Mouse (Mus musculus) cerebellum, adult 2 months (tissue): ENCODE measurements around the gene Ccnd3. TPM values are rescaled to one million over a fixed set of nuclear protein-coding genes. Genes with fewer than 3 reads are reported as not detected.
A peak's percentile ranks its signal among the peaks of the same experiment; 100 is the strongest.
"Not testable (repeated sequence)": the region's sequence is repeated elsewhere in the genome, so short reads cannot be mapped to it uniquely, and the experiment has no call there.

Source experiments
- DNase-seq, 2 experiments: peaks; one replicate each; pipeline ENCODE4 v3.0.0; 2021
- H3K27ac ChIP-seq: fragments of 200-500 bp; 2 replicates; pipeline ENCODE4 v1.5.1; 2012; ENCODE audit warnings: low read length, control low read depth, inconsistent platforms; ENCODE audit not compliant: insufficient read depth
- H3K27me3 ChIP-seq: fragments of 200-500 bp; 2 replicates; pipeline ENCODE4 v1.6.1; 2012; ENCODE audit warnings: inconsistent platforms, mild to moderate bottlenecking, low read length, moderate library complexity; ENCODE audit not compliant: control insufficient read depth, insufficient read depth
- H3K4me1 ChIP-seq: fragments of 200-500 bp; 2 replicates; pipeline ENCODE4 v1.6.1; 2011; ENCODE audit warnings: low read length; ENCODE audit not compliant: control insufficient read depth, insufficient read depth
- H3K4me3 ChIP-seq: fragments of 200-500 bp; replicated peaks from 2 replicates; pipeline ENCODE3; 2011; ENCODE audit warnings: mild to moderate bottlenecking, low read depth, low read length, control low read depth; ENCODE audit not compliant: insufficient read depth
- CTCF ChIP-seq: fragments of 200-500 bp; IDR thresholded peaks from 2 replicates; pipeline ENCODE4 v1.5.1; 2011; ENCODE audit warnings: low read depth, mild to moderate bottlenecking, control low read depth, low read length, moderate library complexity, borderline replicate concordance; ENCODE audit not compliant: insufficient read depth
- POLR2A ChIP-seq: fragments of 200-500 bp; IDR thresholded peaks from 2 replicates; pipeline ENCODE4 v1.6.1; 2011; ENCODE audit warnings: low read length, control low read depth, borderline replicate concordance; ENCODE audit not compliant: insufficient read depth
- WGBS: fragments of 180-500 bp; shearing (Covaris S2); methylation state at CpG from one replicate; pipeline ENCODE4 v1.1.7; 2018; 5-methylcytosine and 5-hydroxymethylcytosine counted together
- polyA plus RNA-seq: library from polyadenylated mRNA; depleted of rRNA; stranded (reverse); fragments of >200 nt; gene quantifications from 2 replicates; pipeline ENCODE4 v1.2.3, GENCODE M21; 2012

The Ccnd3 gene
- polyA plus RNA-seq, 1 experiment, result 50.5 TPM

- Histone ChIP-seq H3K4me3 (no peak overlapping the region), H3K27ac (no peak overlapping the region), H3K4me1 (no peaks in the 10 kb centered on the region), H3K27me3 (no peaks in the 10 kb centered on the region)
- no peak for TF ChIP-seq CTCF
- TF ChIP-seq POLR2A, result no peak
- DNase-seq, result no peak
- WGBS, result 11% methylated on average over 3 of the region's 3 CpGs
Observed at GRCm38 (mm10) chr17:47484993-47485392, 19.9 kb upstream of the Ccnd3 start.

DNA sequence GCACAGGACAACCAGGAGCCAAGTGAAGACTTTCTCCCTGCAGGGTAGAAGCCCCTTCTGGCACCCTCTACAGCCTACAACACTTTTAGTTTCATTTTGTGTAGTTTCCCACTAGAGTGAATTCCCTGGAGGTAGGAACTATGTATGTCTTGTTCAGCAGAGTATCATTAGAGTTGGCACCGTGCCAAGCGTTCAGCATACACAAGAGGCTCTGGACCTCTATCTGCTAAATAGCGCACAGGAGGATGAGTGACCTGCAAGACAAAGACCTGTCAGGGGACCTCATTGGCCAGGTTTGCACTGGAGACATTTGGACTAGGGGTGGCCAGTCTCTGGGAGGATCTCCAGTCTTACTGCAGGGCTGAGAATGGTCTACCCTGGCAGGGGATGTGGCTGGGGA lies 19.1 kb upstream of the Ccnd3 start:
- no peak for DNase-seq
- WGBS, result 53% methylated on average over 3 of the region's 3 CpGs
- no peak for TF ChIP-seq POLR2A
- no peak overlapping the region for H3K27ac ChIP-seq
- H3K4me1 ChIP-seq, result no peaks in the 10 kb centered on the region
- H3K4me3 ChIP-seq, result no peak overlapping the region
- no peaks in the 10 kb centered on the region for H3K27me3 ChIP-seq

DNA sequence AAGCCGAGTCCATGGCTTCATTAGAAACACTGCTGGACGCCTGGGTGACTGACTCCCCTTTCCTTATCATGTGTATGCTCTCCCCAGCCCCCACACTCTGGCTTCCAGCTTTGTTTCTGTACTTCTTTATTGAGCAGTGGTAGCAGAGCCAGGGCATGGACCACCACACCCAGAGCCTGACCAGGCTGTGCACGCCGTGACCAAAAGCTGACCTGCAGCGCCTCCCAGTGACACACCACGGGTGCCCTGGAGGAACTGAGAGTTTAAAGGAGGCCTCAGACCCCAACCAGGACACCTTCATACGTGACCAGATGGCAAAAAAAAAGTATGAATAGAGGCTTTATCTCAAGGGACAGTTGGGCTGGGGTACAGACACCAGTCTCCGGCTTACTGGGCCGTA lies 14.1 kb upstream of the Ccnd3 start:
- WGBS, result 77% methylated on average over 9 of the region's 9 CpGs
- H3K4me1 ChIP-seq, result no peaks in the 10 kb centered on the region
- DNase-seq, result no peak

GRCm38 (mm10) chr17:47492731-47493130 lies 12.1 kb upstream of the Ccnd3 start:
- WGBS, result 73% methylated on average over 6 of the region's 6 CpGs
- no peak for DNase-seq
- H3K27ac ChIP-seq, result no peak overlapping the region
- TF ChIP-seq POLR2A, result no peak
- no peak for TF ChIP-seq CTCF
- H3K4me3 ChIP-seq, result no peak overlapping the region
- no peaks in the 10 kb centered on the region for H3K4me1 ChIP-seq
- H3K27me3 ChIP-seq, result no peaks in the 10 kb centered on the region

More for the DNA sequence above, 14.1 kb upstream of the Ccnd3 start:
- H3K27ac ChIP-seq, result no peak overlapping the region
- H3K4me3 ChIP-seq, result no peak overlapping the region
- no peak for TF ChIP-seq POLR2A
- peak; percentile 43; the same call in 1 of the 2 replicates for TF ChIP-seq CTCF
- H3K27me3 ChIP-seq, result no peaks in the 10 kb centered on the region

DNA sequence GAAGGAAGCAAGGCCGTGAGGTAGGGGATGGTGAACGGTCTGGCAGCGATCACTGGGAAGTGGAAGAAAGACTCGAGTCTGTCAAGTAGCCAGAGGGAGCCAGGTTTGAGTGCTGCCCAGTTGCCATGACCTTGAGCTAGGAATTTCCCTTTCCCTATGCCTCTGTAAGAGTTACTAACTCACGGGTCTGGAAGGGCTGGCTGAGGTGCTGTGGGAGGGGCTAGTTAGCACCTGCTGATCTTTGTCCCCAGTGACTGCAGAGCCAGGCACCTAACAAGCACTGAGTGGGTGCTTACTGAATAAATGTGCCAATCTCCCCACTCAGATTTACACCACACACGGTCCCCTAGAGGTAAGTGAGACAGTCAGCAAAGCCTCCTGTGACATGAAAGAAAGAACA lies 11.2 kb upstream of the Ccnd3 start:
- TF ChIP-seq POLR2A (no peak), CTCF (no peak)
- Histone ChIP-seq H3K4me1 (no peaks in the 10 kb centered on the region), H3K27ac (no peak overlapping the region), H3K4me3 (no peak overlapping the region), H3K27me3 (no peaks in the 10 kb centered on the region)
- DNase-seq, result no peak
- WGBS, result 82% methylated on average over 6 of the region's 6 CpGs

- WGBS, result 89% methylated on average over 11 of the region's 11 CpGs
- Histone ChIP-seq H3K4me3 (no peak overlapping the region), H3K27ac (no peak overlapping the region), H3K27me3 (no peaks in the 10 kb centered on the region), H3K4me1 (no peaks in the 10 kb centered on the region)
- DNase-seq, result no peak
- no peak for TF ChIP-seq CTCF
- TF ChIP-seq POLR2A, result no peak
Observed at GRCm38 (mm10) chr17:47494132-47494531, 10.7 kb upstream of the Ccnd3 start.

DNA sequence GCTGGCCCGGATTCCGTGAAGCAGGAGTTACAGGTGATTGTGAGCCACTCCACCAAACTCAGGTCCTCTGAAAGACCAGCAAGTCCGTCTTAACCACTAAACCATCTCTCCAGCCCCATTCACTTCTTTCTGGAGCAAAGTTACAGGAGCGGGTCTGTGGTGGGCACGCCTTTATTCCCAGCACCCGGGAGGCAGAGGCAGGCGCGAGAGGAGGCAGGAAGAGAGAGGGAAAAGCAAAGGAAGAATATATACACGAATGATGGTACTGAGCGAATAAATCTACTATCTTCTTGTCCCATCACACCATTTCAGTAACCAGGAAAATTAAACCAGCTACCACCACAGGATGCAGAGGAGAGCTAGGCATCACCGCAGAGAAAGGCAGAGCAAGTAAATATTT lies 3.3 kb upstream of the Ccnd3 start:
- 5% methylated on average over 11 of the region's 11 CpGs for WGBS
- TF ChIP-seq POLR2A (no peak), CTCF (no peak)
- DNase-seq, result no peak
- Histone ChIP-seq H3K27me3 (no peaks in the 10 kb centered on the region), H3K27ac (no peak overlapping the region), H3K4me1 (peaks cover 9% of the 10 kb centered on the region; the same call in 1 of the 2 replicates), H3K4me3 (peak overlapping the region; percentile 68)

DNA sequence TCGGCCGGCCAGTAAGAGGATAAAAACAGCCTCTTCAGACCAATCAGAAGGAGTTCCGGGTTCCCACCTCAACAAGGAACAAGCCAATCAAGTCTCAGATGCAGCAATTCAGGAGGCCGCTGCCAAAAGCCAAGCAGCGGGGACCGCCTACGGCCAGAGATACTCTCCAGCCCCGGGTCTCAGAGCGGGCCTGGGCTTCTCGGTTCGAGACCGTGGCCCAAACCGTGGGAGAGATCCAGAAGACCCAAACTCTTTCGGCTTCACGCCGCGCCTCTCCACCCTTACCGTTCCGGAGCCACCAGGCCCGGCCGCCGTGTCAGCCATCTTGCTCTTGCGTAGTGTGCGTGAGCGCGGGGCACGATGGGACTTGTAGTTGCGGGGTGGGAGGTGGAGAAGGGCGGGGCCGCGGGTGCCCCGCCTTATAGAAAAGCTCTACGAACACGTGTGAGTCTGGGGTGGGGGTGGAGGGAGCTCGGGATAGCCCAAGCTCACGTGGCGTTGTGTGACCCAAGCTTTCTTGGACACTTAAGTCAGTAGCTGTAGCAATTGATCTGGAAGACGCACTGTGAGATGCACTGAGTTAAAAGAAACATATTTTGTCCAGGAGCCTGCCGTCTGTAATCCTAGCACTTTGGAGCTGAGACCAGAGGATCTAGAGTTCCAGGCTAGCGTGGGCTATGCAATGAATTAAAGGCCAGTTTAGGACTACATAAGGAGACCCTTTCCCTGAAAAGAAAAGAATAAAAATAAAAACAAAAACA lies 2.7 kb upstream of the Ccnd3 start, which contains the start of gene Taf8:
TSS of gene Taf8 (minus strand) at position 347 of the 761 bp plus-strand sequence.
- no peaks in the 10 kb centered on the region for H3K27me3 ChIP-seq
- peaks cover 9% of the 10 kb centered on the region; the same call in 1 of the 2 replicates for H3K4me1 ChIP-seq
- TF ChIP-seq POLR2A, result peak; percentile 71; the same call in 1 of the 2 replicates
- TF ChIP-seq CTCF, result no peak
- under 1% methylated on average over 40 of the region's 40 CpGs for WGBS
- DNase-seq, result peak; percentile 91 to 96
- peak within 1 kb of the TSS; percentile 76 for H3K27ac ChIP-seq
- H3K4me3 ChIP-seq, result peak within 1 kb of the TSS; percentile 68

DNA sequence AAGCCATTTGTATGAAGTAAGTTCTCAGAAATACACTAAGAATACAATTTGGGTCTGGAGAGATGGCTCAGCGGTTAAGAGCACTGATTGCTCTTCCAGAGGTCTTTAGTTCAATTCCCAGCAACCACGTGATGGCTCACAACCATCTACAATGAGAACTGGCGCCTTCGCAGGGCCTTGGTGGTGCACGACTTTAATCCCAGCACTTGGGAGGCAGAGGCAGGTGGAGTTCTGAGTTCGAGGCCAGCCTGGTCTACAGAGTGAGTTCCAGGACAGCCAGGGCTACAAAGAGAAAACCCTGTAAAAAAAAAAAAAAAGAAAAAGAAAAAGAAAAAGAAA lies 2.2 kb upstream of the Ccnd3 start:
- H3K4me3 ChIP-seq, DNase-seq: not testable (repeated sequence)
- WGBS, result 77% methylated on average over 6 of the region's 6 CpGs

More for the DNA sequence above, 2.2 kb upstream of the Ccnd3 start:
- not testable (repeated sequence) for H3K4me1 ChIP-seq, H3K27ac ChIP-seq, H3K27me3 ChIP-seq
